Mouse (Mus musculus): ENCODE data around the gene Ddr1.

Ddr1 gene

GRCm38 (mm10) chr17:35692368-35692767 is 12.1 kb downstream of the Ddr1 start:
- no peak for DNase-seq (ENCODE audit: low read depth, low spot score)

- no peak for DNase-seq (ENCODE audit: low read depth, low spot score)
Observed at GRCm38 (mm10) chr17:35691811-35692210, 12.6 kb downstream of the Ddr1 start.

- DNase-seq (ENCODE audit: low read depth, low spot score) = no peak
Observed at GRCm38 (mm10) chr17:35689936-35690645, 14.3 kb downstream of the Ddr1 start.

DNA sequence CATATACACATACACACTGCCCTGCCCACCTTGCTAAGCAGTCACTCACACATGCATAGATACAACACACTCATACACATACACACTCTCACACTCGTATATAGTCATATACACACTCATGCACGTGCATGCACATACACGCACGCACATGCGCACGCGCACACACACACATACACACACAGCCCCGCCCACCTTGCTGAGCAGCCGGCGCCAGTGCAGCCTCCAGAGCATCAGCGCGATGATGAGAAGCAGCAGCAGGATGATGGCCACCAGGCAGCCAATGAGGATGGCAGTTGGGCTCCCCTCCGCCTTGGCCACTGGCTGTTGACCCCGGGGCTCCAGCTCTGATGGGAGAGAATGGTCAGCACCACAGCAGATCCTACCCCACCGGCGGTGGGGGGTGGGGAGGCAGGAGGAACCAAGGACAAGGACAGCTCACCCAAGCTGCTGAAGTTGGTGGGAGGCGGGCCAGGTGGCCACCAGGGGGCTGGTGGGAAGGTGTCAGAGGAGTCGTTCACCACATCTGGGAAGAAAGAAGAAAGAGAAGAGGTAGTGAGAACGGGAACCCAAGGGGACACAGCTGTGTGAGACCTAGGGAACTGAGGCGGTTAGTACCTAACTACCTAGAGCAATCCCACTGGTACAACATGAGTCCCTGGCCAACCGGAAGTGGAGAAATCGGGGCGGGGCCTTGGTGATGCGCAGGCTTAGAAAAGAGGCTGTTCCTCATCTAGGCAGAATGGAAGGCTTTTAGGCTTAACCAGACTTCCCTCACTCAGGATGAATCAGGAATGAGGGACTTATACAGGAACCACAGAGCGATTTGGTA is 15.9 kb downstream of the Ddr1 start:
- no peak for DNase-seq (ENCODE audit: low read depth, low spot score)

- DNase-seq (ENCODE audit: low read depth, low spot score) = no peak
Observed at GRCm38 (mm10) chr17:35685061-35685460, 19.4 kb downstream of the Ddr1 start.

DNA sequence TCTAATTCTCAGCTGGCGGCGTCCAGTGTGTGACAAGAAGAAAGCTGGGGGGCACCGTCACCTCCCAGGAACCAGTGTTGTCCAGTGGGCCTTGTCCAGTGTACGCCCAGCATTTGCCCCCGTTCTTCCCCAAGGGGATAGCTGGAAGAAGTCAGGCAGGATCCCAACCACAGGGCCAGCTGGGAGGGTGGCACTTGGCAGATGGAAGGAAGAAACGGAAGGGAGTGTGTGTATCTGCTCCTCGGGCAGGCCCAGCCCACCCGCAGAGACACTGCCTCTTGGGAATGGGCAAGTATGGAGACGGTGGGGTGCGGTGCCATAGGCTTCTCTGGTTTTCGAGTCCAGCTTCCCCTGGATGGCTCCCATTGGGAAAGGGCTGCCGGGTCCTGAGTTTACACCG is 22.4 kb downstream of the Ddr1 start:
- no peak for DNase-seq (ENCODE audit: low read depth, low spot score)

- no peak for DNase-seq (ENCODE audit: low read depth, low spot score)
Observed at GRCm38 (mm10) chr17:35680591-35680990, 23.8 kb downstream of the Ddr1 start.

- DNase-seq (ENCODE audit: low read depth, low spot score) = peak; percentile 89
Observed at GRCm38 (mm10) chr17:35673416-35674035, 30.9 kb downstream of the Ddr1 start, which contains the start of gene Gtf2h4. Gene Gtf2h4, minus strand, starts transcription at chr17:35673739.

DNA sequence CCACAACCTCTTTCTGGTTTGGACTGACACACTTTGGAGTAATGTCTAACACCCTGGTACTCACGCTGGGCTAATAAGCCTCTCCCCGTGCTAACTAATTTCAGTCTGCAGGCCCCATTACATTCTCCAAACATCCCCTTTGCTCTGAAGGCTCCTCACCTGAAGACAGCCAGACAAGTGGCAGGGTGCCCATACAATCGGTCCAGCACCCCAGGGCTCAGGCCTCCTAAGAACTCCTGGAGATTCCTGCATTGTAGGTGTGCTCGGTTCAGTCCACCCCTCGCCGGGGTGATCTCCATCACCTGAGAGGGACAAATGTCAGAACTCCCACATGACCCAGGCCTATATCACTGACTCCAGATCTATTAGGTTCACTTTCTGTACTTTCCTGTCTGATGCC is 31.9 kb downstream of the Ddr1 start:
- no peak for DNase-seq (ENCODE audit: low read depth, low spot score)

DNA sequence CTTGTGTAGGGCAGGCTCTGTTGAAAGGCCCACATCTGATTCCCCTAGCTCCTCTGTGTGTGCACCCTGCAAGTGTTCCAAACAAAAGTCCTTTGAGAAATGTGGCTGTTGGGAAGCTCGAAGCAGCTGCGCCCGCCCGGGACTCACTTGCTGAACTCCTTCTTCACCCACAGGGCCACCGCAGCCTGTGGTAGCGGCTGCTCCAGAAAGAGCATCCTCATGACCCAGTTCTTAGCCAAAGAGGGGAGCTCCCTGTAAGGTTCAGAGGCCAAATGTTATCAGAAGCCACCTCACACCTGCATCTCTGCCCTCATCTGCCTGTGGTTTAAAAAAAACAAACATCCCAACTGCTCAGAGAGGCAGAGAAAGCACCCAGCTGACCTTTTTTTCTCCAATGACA is 32.6 kb downstream of the Ddr1 start:
- no peak for DNase-seq (ENCODE audit: low read depth, low spot score)

- no peak for DNase-seq (ENCODE audit: low read depth, low spot score)
Observed at GRCm38 (mm10) chr17:35669731-35670130, 34.7 kb downstream of the Ddr1 start.

DNA sequence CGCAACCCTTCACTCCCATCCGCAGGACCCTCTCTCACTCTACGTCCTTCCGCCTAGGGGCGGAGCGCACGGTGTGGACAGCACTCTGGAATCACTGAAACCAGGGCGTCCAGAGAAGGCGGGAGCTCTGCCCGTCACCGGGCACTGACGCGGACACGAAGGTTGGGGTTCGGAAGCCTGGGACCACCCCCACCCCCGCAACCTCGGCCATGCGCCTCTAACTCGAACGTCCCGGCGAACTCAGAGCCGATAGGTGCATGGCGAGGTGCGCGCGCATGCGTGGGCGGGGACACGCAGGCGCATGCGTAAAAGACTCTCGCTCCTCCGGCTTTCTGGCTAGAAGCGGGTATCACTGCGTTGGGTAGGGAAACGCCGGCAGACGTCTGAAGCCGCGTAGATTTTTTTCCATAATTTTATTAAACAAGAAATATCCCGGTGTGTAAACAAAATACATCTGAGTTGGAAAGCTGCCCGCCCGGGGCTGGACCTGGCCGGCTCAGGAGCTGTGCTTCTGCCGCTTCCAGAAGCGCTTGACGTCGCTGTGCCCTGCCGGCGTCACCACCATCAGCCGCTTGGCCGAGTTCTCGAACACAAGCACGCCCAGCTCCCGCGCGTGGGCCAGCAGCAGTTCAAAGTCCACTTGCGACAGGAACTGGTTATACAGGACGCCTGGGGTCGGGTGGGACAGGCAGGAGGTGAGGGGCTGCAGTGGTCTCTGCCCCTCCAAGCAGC is 36.9 kb downstream of the Ddr1 start, which contains the start of gene Vars2:
Gene Vars2 (minus strand): TSS at position 259 of the 732 bp plus-strand sequence.
- DNase-seq (ENCODE audit: low read depth, low spot score) = peak; percentile 84

DNA sequence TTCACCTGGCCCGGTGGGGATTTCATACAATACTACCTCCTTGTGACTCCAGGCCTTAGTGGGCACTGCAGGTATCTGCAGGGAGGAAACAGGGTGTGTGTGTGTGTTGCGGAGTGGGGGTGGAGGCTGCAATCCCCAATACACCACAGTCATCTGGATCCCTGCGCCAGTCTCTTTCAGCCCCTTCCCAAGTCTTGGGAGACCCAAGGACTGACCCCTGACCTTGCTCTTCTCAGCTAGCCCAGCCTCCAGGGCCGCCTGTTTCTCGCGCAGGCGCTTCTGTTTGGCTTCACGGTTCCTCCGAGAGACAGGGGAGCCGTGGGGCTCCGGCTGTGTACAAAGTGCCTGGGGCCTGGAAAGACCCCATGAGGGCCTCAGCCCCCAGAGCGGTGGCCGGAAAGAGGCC is 37.6 kb downstream of the Ddr1 start:
- no peak for DNase-seq (ENCODE audit: low read depth, low spot score)

DNA sequence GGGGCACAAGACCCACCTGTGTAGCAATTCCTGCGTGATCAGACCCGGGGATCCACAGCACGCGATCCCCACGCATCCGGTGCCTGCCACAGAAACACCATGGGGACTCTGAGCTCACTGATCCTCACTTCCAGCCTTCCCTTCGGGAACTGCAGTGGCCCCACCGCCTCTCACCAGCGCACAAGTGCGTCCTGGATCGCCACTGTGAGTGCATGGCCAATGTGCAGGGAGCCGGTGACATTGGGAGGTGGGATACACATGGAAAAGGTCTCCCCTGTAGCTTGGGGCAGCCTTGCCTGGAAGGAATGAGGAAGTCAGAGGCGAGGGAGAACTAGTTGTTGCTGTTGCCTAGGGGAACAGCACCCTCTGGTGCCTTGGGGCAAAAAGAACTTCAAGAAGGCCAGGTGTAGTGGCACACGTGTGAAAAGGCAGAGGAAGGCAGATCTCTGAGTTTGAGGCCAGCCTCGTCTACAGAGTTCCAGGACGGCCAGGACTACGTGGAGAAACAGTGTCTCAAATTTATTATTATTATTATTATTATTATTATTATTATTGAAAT is 38.4 kb downstream of the Ddr1 start:
- DNase-seq (ENCODE audit: low read depth, low spot score) = no peak

DNA sequence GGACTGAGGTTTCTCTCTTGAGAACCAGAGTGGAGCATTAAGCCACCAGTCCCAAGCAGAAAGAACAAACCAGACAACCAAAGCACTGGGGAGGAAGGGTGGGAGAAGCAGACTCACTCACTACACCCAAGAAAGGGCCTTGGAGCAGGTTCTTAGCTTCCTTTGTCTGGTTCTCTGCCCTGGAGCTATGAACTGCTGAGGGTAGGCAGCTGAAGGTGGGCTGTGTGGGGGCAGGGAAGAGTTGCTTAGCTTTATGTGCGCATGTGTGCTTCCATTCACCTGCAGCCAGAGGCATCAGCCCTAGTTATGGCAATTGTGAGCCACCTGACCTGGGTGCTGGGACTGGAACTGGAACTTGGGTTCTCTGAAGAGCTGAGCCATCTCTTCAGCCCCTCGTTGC is 51.3 kb downstream of the Ddr1 start:
- no peak for DNase-seq (ENCODE audit: low read depth, low spot score)

DNA sequence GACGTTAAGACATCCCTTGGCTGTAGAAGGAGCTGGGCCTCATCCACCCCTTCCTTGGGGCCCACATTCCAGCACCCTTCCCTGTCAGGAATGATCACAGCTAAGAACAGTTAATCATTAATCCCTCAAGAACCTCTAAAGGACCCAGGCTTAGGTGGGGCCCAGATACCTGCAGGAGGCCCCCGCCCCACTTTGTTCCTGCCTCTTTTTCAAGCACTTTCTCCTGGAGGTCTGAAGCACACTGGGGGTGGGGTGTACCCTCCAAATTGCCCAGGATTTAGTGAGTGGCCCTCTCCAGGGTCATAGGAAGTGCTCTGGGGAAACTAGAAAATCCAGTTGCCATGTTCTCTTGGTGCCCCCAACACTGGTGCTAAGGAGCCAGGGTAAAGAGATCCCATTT is 55.0 kb downstream of the Ddr1 start:
- no peak for DNase-seq (ENCODE audit: low read depth, low spot score)

DNA sequence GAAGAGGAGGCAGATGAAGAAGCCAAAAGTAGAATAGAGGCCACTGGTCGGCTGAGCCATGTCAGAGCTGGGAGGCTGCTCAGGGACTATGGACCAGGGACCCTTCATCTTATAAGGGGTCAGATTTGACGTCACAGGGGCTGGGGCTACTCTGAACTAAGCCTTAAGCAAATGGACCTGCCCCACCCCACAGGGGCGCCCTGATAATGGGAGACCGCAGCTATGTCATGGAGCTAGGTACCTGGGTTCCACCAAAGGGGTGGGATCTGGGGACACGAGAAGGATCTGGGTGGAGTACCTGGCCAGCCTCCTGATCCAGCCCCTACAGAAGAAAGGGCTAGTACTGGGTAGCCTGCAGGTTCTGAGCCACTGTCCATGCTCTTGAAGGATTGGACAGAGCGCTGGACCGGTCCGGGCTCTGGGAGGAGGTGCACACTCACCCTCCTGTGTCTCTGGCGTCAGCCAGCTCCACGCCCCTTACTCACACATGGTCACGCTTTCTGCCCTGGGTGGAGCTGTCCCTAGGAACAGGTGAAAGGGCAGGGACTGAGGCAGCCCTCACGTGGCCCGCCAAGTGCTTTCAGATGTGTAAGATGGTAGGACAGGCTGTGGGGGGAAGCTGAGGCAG is 60.7 kb downstream of the Ddr1 start, which contains the start of gene Mucl3:
Gene Mucl3 (minus strand): TSS at position 87 of the 628 bp plus-strand sequence.
- DNase-seq (ENCODE audit: low read depth, low spot score) = no peak

- no peak for DNase-seq (ENCODE audit: low read depth, low spot score)
Observed at GRCm38 (mm10) chr17:35639352-35639751, 65.1 kb downstream of the Ddr1 start.

GRCm38 (mm10) chr17:35638475-35639190 is 65.8 kb downstream of the Ddr1 start:
- DNase-seq (ENCODE audit: low read depth, low spot score) = peak; percentile 77

DNA sequence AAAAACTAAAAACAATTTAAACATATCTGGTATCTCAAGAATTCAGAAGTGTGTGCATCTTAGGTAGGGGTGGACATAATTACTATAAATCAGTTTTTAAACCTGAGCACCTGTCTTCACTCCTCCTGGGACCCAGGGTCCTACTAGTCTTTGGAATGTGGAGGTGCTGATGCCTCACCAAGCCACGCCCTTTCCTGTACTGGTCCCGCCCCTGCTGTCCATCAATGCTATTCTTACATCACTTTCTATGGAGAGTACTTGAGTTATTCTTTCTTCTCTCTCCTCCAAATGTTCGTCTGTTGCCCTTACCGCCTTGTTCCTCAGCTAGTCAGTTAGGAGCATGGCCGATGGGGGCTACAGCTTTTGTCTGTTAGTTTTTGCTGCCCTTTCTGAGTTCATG is 68.1 kb downstream of the Ddr1 start:
- DNase-seq (ENCODE audit: low read depth, low spot score) = peak; percentile 29
